ENCODE assay signal across 10 mouse cellular contexts in genomic region chr6:28622522-28622921, GRCm38 (mm10).
DNase-seq lines count a peak whose midpoint lies in the region; ATAC-seq lines count a peak whose summit lies in the region.
"Had no signal": no experiment of that assay in that cellular context is flagged by ENCODE, and none has a peak within 500 bp of the region (broad histone marks: within the 10 kb centered on the region; RNA-seq: fewer than 3 reads in every experiment).

No protein-coding gene starts in this region.

- H3K9ac ChIP-seq in kidney, embryonic 16.5 days (replicated peaks; ENCODE audit: low read length), result no peak overlapping the region
- H3K9ac ChIP-seq in heart, embryonic 12.5 days, result no peak overlapping the region
- H3K9ac ChIP-seq: neural tube, embryonic 12.5 days had no signal

- no peak for ATAC-seq in kidney, embryonic 16.5 days (ENCODE audit: low FRiP score, low TSS enrichment)
- peak; percentile 65; the same call in 1 of the 2 replicates for ATAC-seq in heart, embryonic 12.5 days (ENCODE audit: insufficient number of reproducible peaks, low FRiP score)
- peak; percentile 53; the same call in 1 of the 2 replicates for ATAC-seq in megakaryocyte progenitor cell, adult 5-6 weeks (replicated peaks; ENCODE audit: poor library complexity)

- no peaks in the 10 kb centered on the region for H3K9me3 ChIP-seq in kidney, embryonic 16.5 days (ENCODE audit: low read length)
- no peaks in the 10 kb centered on the region for H3K9me3 ChIP-seq in heart, embryonic 12.5 days (replicated peaks)
- H3K9me3 ChIP-seq: neural tube, embryonic 12.5 days had no signal

- no peak overlapping the region for H3K4me3 ChIP-seq in kidney, embryonic 16.5 days (ENCODE audit: low read length)
- no peak overlapping the region for H3K4me3 ChIP-seq in heart, embryonic 12.5 days
- H3K4me3 ChIP-seq: neural tube, embryonic 12.5 days had no signal

- H3K27ac ChIP-seq in kidney, embryonic 16.5 days (ENCODE audit: low read length), result no peak overlapping the region
- H3K27ac ChIP-seq in heart, embryonic 12.5 days (ENCODE audit: poor library complexity, severe bottlenecking), result 0 out of 2 replicates have a peak overlapping the region, but pooled peaks have one; percentile 29
- H3K27ac ChIP-seq: neural tube, embryonic 12.5 days had no signal

- WGBS in kidney, embryonic 16.5 days, result 51% methylated on average over 6 of the region's 6 CpGs
- WGBS in heart, embryonic 12.5 days, result 7% methylated on average over 6 of the region's 6 CpGs

- no peak overlapping the region for H3K4me2 ChIP-seq in kidney, embryonic 16.5 days (replicated peaks; ENCODE audit: low read depth, low read length)
- no peak overlapping the region for H3K4me2 ChIP-seq in heart, embryonic 12.5 days
- H3K4me2 ChIP-seq: neural tube, embryonic 12.5 days had no signal

- peaks cover 28% of the 10 kb centered on the region for H3K4me1 ChIP-seq in kidney, embryonic 16.5 days (ENCODE audit: insufficient read depth, low read length)
- peaks cover 48% of the 10 kb centered on the region for H3K4me1 ChIP-seq in heart, embryonic 12.5 days (replicated peaks)

- H3K27me3 ChIP-seq in kidney, embryonic 16.5 days (ENCODE audit: insufficient read depth, low read length), result no peaks in the 10 kb centered on the region
- H3K27me3 ChIP-seq in heart, embryonic 12.5 days (replicated peaks), result no peaks in the 10 kb centered on the region
- H3K27me3 ChIP-seq: CH12.LX; neural tube, embryonic 12.5 days had no signal

- H3K36me3 ChIP-seq in kidney, embryonic 16.5 days (ENCODE audit: insufficient read depth, low read length), result no peaks in the 10 kb centered on the region; the same call in 1 of the 2 replicates
- H3K36me3 ChIP-seq in heart, embryonic 12.5 days, result peaks cover 16% of the 10 kb centered on the region
- H3K36me3 ChIP-seq: neural tube, embryonic 12.5 days had no signal

- peak; percentile 10 for DNase-seq in kidney, adult 11 months
- DNase-seq in kidney, postnatal 36 days, result peak; percentile 22 to 34
- DNase-seq in spleen, postnatal 14 days (ENCODE audit: low spot score in 2 of 2), result no peak
- no peak for DNase-seq in testis, postnatal 10 days (ENCODE audit: low spot score)
- DNase-seq in retina, embryonic 14.5 days (ENCODE audit: low spot score), result no peak

Comparison
In these comparisons a context has a peak if more than half of its experiments do, and no peak if none do; other contexts are left out.
1. DNase-seq: peak in kidney, adult 11 months (single experiment) and kidney, postnatal 36 days (2 of 2); none in spleen, postnatal 14 days (0 of 2), testis, postnatal 10 days (single experiment) and retina, embryonic 14.5 days (single experiment).